Mouse (Mus musculus): ENCODE data around the gene Lrba.

Gene Lrba

DNA sequence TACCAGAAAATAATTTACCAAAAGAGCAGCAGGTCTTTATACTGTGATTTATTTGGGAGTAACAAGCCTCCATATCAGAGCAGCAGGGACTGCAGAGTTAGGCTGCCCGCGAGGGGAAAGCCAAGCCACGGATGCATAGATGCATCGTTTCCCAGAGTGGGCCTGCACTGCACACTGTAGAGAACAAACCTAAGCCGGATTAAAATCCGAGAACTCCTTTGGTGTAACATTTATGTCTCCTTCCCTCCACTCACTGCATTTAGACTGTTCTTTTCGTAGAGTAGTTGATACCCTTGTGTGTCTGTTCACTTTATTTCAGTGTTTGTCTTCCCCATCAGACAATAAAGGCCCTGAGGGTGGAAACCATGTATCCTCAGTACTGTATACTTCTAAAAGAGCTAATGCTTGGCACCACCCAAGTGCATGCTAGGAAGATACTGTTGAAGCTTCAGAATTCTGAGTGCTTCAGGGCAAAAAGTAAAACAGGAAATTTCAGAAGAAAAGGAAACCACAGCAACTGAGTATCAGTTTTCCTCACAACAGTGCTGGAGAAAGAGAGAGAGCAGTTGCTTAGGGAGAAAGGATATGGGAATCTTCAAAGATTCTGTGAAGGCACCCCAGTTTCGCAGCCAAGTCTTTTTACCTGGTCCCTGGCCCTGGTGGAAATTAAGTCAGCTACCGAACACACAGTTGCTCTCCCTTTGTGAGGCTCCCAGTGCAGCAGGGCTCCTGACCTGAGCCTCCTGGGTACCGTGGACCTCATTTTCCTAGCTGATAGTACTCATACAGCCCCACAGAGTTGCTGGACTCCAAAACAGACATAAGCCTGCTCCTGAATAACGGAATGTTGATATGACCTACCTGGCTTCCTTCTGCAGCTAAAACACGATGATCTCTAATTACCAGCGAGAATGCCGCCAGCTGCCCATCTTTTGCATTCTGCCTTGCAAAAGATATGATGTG is 530.4 kb downstream of the Lrba start:
- no peak for DNase-seq (ENCODE audit: low read depth, low spot score)

DNA sequence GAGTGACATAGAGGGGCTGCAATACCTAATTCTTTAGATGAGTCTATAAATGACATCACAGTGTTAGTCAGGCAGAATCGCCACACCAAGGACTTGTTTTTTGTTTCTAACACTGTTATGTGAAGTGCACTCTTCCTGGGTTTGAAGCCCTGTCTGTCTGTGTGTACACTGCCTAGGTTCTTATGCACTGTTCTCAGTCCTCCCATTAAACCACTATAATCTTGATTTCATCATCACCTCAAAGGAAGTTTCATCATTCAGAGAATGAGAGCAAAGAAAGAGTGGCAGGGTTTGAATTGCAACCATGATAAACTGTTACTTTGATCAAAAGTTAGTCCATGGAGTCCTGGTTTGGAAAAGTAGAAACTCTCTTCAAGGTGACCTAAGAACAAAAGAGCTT is 532.1 kb downstream of the Lrba start:
- DNase-seq (ENCODE audit: low read depth, low spot score): no peak

DNA sequence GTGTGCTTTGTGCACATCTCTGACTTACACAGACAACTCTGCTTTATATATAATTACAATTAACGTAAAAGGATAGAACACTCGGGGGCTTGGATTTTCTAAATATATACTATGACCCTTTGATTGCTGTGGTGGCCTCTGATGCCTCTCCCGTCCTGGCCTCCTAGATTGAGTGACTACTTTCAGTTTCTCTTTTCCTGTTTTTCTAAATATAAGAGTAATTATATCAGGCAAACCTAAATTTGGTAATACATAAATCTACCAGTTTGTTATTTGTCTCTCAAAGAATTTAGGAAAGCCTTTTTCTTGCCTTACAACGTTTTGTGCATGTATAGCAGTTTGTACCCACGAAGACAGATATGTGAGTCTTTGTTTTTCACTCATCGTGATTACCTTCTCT is 534.2 kb downstream of the Lrba start:
- DNase-seq (ENCODE audit: low read depth, low spot score): no peak

DNA sequence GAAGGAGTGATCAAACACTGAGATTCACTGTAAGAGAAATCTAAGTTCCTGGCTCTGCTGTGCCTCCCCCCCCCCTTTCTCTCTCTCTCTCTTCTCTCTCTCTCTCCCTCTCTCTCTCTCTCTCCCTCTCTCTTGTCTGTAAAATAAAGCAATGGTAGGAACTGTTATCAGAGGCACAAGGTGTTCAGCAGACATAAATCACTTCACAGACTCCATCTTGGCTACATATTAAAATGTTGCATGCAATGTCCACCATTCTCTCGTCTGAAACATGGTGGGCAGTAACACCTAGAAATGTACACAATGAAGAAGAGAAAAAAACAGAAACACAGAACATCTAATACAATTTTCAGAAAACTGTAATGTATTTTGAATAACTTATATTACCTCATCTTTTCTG is 534.9 kb downstream of the Lrba start:
- no peak for DNase-seq (ENCODE audit: low read depth, low spot score)

DNA sequence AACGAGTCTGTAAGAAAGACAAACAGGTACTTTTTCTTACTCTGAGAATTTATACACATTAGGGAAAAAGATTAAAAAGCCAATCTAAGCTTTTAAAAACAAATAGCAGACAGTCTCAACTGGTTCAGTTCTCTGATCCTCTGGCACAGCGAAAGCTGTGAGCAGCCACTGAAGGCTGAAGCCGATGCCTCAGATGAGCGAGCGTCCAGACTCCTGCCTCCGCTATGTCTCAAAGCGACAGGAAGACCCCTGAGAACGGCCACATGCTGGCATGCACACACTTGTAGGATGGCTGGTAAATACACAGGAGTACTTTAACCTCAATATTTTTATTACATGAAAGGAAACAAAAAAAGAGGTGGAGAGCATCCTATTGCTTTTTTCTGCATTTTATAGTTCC is 535.4 kb downstream of the Lrba start:
- no peak for DNase-seq (ENCODE audit: low read depth, low spot score)

DNA sequence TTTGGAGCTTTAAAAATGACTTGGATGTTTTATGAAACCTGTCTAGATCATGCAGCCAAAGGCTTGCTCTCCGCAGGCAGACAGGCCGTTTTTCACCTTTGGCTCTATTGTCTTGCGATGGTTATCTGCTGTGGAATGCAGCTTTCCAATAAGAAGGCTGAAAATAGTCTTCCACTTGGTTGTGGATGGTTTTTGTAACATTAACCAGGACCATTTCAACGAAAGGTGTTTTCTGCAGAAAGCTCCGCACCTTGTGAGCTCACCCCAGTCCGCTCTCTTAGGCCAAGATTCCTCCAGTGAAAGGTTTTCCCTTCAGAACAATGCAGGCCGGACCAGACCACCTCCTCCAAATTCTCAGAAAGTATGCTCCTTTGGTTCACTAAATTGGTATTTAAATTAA is 536.0 kb downstream of the Lrba start:
- no peak for DNase-seq (ENCODE audit: low read depth, low spot score)

DNA sequence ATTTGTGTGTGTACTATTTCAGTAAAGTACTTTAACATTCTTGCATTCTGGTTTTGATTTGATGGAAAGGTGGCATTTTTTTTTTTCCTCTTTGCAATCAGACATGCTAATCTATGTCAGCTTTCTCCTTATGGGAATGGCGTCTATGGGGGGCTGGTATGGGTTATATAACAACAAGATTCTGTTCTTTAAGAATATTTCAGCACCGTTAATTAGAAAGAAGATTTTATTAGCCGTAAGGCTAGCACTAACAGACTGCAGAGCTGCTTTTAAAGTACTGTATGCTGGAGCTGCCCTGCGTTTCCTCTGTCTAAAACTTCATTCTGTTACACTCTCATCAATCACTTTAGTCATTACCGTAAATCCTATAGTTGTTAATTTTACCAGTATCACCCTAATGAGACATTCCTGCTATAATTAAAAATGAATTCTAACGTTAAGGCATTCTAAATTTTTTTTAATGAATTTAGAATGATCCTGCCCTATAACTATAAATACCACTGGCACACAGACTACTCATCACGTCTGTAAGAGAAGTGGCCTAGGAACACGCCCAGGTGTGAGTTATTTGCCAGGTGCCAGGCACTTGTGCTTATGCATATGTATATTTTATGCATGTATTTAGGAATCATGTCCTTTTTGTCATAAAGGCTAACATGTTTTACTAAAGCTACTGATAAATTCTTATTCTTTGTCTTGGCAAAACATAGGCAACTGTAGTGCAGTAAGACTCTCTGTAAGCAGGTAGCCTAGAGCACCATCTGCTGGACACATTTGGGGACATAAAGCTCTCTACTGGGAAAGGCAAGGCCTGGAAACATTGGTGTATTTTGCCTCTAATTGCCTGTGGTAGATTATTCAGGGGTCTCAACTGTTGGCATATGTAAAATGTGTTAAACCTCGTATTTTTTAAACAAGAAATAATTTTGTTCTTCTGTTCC is 536.9 kb downstream of the Lrba start:
- DNase-seq (ENCODE audit: low read depth, low spot score): peak; percentile 23

DNA sequence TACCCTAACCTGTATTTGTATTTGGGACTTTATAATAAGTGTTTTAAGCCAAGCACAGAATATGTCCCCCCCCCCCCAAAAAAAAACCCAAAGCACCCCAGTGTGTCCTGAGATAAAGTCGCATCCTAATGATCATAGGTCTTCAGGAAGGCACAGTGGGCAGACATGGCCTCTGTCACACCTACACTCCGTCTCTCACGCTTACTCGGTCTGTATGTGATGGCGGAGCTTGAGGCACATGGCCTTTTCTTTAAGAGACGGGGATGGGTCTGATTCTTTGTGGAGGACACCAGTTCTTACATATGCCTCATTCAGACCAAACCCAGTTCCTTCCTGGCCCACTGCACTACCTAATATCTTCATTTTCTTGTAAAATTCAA is 537.5 kb downstream of the Lrba start:
- DNase-seq (ENCODE audit: low read depth, low spot score): no peak

DNA sequence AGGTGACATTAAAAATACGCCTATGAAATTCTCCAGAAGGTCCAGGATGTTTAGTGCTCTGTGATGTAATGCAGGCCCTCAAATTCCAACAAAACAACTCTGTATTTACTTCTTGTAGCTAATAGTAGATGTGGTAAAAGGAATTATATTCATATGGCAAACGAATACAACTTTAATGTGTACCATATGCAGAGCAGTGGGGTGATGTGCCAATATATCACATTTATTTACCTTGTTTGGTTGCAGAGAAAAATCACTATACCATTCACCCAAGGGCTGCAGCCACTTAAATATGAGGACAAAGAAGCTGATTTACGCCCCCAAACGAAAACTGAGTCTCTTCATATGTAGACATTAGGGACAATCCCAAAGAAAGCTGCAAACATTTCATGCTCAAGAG is 538.0 kb downstream of the Lrba start:
- DNase-seq (ENCODE audit: low read depth, low spot score): no peak

DNA sequence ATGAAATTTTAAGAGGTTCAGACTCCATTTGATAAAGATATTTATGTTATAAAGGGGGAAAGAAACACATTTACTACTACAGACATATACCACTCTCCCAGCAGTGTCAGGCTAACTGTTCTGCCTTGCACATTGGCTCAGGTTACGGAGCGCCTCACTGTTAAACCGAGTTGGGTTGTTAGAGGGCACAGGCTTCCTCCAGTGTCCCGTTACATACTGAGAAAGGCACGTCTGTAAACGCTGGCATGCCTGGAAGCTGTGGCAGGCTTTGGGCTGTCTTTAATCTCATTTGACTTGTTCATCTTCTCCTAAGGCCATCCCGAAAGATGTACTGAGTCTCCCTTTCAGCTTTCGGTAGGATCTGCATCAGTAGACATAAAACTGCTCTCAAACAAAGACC is 544.1 kb downstream of the Lrba start:
- peak; percentile 56 for DNase-seq (ENCODE audit: low read depth, low spot score)

DNA sequence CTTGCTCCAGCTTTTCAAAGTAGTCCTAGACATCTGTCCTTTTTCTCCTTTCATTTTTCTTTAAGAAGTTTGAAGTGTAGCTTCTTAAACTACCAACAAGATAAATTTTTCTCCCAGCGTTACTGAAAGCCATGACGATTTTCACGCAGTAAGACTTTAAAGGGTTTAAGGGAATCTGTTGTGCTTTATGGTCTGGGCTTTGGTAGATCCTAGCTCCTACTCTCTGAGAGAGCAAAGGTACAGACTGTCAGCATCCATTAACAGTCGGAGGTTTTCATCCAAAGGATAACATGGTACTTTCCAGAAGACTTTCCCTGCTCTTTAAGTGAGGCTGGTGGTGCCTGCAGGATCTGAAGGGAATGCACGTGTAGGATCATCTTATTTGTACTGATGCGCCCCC is 544.5 kb downstream of the Lrba start:
- no peak for DNase-seq (ENCODE audit: low read depth, low spot score)

DNA sequence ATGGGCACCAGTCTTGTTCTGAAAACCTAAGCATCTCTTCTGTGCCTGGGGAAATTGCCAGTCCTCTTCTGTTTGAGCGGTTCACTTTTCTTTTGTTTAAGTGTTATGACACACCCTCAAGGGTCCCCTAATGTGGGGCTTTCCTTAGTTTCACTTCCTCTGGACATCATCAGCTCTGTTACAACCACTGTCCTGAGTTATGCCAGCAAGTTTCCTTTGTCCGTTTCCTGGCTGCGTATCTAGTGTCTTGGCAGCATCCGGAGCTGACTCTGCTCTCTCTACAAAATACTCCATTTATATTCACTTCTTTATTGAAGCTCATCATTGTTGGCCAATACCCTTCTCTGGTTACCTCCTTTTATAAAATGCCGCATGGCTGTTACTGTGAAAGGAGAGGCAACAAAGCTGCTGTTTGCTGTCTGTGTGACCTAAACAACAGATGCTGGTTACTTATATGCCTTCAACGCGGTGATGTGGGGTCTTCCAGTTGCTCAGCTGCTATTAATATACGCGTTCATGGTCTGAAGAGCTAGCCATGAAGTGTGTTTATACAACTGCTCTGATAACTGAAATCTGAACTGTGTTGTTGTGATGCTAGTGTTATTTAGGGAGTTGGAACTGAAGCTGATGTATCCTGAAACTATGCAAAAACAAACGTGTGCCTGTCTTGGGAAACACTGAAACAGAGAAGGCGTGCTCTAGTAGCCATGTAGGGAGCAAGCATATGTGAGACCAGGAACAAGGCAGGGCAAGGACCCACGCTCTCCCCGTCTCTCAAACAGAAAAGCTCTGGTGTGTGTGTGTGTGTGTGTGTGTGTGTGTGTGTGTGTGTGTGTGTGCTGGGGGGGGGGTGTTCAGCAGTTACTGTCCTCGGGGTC is 550.3 kb downstream of the Lrba start:
- peak; percentile 32 for DNase-seq (ENCODE audit: low read depth, low spot score)

DNA sequence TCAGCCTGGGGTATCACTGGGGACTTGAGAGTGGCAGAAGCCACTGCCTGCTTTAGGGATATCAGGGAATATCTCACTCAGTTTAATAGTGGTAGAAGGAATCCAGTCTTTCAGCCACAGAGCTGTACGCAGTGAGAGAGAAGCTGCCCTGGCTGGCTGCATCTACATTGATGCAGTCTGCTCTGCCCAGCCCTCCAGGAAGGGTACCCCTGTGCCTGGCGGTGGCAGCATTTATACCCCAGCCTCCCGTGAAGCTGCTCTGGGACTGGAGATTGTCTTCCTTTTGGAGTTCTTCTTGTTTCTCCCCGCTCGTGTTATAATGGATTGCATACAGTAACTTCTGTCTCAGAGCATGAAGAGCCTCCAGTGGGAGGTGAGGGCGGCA is 551.0 kb downstream of the Lrba start:
- no peak for DNase-seq (ENCODE audit: low read depth, low spot score)

DNA sequence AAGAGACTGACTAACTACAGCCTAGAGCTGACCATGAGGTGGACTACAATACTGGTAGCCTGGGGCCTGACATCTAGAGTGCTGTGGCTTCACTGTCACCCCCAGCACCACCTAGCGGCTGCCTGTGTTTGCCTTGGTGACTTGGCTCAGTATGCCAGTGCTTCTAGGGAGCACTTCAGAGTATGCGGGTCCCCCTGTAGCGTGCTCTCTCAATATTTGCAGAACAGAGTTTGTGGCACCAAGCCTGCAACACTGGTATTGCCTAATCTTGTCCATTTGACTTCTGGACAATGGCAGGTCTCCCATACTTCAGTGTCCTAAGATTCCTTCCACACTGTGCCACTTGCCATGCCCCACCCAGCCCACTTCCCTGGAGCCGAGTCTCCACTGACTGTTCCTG is 555.2 kb downstream of the Lrba start:
- no peak for DNase-seq (ENCODE audit: low read depth, low spot score)

DNA sequence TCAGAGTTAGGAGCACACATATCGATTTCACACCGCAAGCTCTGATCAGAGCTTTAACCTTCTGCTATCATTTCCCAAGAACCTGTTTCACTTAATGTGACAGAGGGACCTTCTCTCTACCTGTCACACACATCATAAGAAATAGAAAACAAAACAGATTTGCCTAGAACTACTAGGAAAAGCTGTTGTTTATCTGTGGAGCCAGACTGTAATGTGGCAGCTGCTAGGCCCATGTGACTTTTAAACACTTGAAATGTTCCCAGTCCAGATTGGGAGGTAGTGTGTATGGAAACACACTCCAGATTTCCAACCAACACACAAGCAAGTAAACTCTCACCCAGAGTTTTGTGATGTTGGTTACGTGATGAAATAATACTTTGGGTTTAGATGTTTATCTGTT is 559.6 kb downstream of the Lrba start:
- DNase-seq (ENCODE audit: low read depth, low spot score): no peak

DNA sequence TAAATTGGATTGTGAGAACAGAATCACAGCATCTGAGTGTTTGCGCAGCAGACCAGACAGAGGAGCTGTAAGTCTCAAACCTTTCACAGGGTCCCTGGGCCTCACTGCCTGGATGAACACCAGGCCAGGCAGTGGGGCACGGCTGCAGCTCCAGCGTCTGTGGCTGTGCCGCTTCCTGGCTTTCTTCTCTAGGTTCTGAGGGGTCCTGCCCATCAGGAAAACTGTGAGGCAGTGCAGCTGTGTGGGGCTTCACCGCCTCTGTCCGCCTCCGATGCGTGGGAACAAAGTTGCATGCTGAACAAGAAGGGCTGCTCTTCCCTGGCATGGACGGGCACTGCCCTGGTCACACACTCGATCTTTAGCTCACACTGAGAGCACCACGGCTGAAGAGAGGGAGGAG is 560.5 kb downstream of the Lrba start:
- no peak for DNase-seq (ENCODE audit: low read depth, low spot score)

DNA sequence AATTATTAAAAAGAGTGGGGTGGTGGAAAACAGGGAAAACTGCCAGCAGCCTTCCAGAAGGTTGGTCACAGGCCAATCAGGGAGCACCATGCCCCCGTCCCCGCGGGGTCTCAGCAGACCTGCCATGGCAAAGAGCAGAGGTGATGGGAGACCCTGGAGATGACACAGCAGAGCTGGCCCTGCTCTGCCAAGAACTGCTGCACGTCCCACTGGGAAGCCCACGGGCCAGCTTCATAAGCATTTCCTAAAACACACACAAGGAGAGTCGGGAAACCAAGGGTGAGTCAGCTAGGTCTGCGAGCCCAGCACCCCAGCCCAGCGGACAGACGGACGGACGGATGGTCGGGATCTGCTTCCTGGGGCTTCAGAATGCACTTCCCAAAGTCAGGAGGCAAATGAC is 561.8 kb downstream of the Lrba start:
- no peak for DNase-seq (ENCODE audit: low read depth, low spot score)

DNA sequence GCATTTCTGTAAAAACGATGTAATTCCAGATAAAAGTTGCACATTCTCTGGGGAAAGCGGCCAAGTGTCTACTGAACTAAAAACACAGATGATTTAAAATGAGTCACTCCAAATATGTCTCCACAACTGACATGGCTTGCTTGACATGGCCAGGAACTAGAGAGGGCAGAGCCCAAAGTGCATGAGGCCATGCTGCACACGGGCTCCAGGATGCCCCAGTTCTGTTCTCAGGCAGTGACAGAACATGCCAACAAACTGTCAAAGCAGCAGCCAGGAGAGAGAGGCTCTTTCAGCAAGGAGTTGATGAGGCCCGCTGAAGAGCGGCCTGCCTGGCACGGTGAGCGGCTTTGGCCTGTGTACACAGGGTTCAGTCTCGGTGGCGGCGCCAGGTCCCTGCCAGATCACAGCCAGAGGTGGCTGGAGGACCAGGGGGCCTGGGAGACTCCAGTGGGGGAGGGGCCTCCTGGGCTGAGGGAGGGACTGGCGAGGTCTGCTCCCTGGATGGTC is 562.4 kb downstream of the Lrba start:
- DNase-seq (ENCODE audit: low read depth, low spot score): peak; percentile 76

DNA sequence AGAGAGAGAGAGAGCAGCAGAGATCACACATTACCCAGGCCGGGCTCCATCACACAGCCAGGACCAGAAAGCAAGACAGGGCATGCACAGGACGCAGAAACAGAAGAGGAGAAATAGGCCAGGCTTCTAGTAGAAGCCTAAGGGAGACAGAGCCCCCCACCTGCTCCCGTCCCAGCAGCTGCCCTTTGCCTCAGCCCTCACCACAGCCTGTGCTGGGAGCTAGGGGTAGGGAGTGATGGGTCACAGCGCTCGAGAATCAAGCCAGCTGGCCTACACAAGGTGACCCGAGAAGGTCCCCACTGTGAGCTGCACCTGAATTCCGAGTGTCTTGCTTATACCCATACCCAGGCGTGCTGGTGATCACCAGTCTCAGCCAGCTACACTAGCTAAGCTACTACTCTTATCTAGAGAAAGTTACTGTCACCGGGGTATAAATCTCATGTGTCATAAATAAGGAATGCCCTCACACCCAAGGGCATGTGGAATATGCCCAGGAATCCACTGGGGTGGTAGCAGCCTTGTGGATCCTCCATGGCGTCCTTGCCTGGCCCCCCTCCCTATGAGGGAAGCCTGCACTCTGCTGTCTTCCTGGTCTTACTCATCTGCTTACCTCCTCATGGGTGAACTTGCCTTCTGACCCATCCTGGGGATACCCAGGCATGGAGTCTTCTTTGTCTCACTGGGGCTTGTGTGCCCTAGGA is 563.1 kb downstream of the Lrba start:
- no peak for DNase-seq (ENCODE audit: low read depth, low spot score)

DNA sequence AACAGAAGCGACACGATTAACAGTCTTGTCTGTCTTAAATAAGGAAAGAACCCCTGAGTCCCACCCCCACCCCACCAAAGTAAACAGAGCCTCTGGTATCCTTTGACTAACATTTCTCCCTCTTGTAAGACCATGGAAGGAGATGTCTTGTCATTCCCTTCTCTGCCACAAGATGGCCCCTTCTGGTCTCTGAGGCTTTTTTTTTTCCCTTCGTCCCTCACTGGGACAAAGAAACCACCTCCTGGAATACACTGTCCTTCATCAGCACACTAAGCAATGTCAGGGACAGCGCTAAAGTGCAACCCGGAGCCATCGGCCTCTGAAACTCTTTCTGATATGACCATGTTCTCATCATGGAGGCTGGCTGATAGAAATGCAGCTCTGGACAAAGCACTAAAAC is 564.2 kb downstream of the Lrba start:
- DNase-seq (ENCODE audit: low read depth, low spot score): no peak

DNA sequence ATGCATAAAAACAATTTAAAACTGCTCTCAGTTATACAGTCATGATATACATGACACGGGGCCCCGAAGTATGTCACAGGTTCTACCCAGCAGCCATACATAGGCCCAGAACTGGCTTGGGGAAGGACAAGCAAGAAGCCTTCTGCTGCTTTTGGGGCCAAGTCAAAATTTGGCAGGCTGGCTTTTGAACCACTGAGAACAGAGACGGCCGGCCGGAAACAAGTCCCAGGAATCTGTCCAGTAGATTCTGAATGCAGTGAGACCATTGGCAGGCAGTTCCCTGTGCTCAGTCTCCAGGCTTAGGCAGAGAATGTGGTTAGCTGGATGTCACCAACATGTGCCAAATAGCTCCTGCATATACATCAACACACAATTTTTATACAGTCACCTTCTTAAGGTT is 565.3 kb downstream of the Lrba start:
- DNase-seq (ENCODE audit: low read depth, low spot score): no peak
